Mouse (Mus musculus): ENCODE measurements around the gene Gm20388. TPM values are rescaled to one million over a fixed set of nuclear protein-coding genes. Genes with fewer than 3 reads are reported as not detected.

The Gm20388 gene
- polyA plus RNA-seq, 1 experiment from 2014 or later: not detected

- Histone ChIP-seq H3K4me1 (peaks cover 6% of the 10 kb centered on the region; the same call in 1 of the 2 replicates), H3K4me2 (replicated peaks) (no peak overlapping the region), H3K9me3 (no peaks in the 10 kb centered on the region), H3K27me3 (0 out of 2 replicates have a peak, but pooled peaks cover 4% of the 10 kb centered on the region), H3K4me3 (no peak overlapping the region), H3K27ac (no peak overlapping the region), H3K9ac (no peak overlapping the region), H3K36me3 (no peaks in the 10 kb centered on the region)
- ATAC-seq (ENCODE audit: insufficient number of reproducible peaks, insufficient read depth, low FRiP score, low TSS enrichment): no peak
- WGBS: 54% methylated on average over 15 of the region's 15 CpGs
Measured at GRCm38 (mm10) chr8:120014267-120015023, 103.8 kb downstream of the Gm20388 start.

DNA sequence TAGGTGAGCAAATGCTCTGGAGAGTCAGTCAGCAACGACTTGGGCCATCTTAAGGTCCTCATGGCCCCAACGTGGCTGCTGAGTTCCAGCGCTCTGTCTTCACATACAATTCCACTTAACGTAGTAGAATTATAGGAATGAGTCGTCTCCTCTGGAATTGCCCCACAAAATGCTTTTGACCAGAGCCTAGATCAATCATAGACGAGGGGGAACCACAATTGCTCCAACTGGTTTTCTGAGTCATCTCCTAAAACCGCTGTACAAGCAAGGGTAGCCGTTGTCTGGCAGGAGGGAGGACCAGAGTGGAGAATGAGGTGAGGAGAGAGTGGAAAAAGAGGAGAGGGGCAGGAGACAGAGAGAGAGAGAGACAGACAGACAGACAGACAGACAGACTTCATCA is 105.3 kb downstream of the Gm20388 start:
- Histone ChIP-seq H3K4me2 (replicated peaks) (no peak overlapping the region), H3K4me3 (no peak overlapping the region), H3K9me3 (no peaks in the 10 kb centered on the region), H3K4me1 (peaks cover 8% of the 10 kb centered on the region), H3K9ac (no peak overlapping the region), H3K27ac (no peak overlapping the region), H3K27me3 (0 out of 2 replicates have a peak, but pooled peaks cover 2% of the 10 kb centered on the region), H3K36me3 (no peaks in the 10 kb centered on the region)
- WGBS: 85% methylated on average over 8 of the region's 8 CpGs
- no peak for ATAC-seq (ENCODE audit: insufficient number of reproducible peaks, insufficient read depth, low FRiP score, low TSS enrichment)

DNA sequence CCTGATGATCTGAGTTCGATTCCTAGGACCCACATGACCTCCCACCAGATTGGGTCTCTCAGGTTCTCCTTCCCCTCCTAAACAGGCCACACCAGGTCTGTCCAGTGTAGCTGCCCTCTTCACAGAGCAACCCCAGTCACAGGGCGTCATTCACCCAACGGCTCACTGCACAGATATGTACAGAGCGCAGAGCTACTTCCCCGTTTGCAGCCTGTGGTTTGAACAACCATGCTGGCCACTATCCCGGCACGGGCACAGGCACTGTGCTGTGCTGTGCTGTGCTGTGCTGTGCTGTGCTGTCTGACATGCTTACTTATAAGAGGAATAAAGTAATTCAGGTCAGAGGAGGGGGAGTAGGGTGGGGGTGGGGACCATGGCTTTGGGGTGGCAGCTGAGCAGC is 105.8 kb downstream of the Gm20388 start:
- 82% methylated on average over 7 of the region's 7 CpGs for WGBS
- Histone ChIP-seq H3K9me3 (no peaks in the 10 kb centered on the region), H3K4me2 (replicated peaks) (no peak overlapping the region), H3K9ac (no peak overlapping the region), H3K4me3 (no peak overlapping the region), H3K4me1 (peaks cover 10% of the 10 kb centered on the region), H3K27me3 (no peaks in the 10 kb centered on the region), H3K36me3 (no peaks in the 10 kb centered on the region), H3K27ac (no peak overlapping the region)
- ATAC-seq (ENCODE audit: insufficient number of reproducible peaks, insufficient read depth, low FRiP score, low TSS enrichment): no peak

GRCm38 (mm10) chr8:120017349-120017748 is 106.7 kb downstream of the Gm20388 start:
- WGBS: 90% methylated on average over 13 of the region's 13 CpGs
- no peaks in the 10 kb centered on the region for H3K9me3 ChIP-seq

GRCm38 (mm10) chr8:120017786-120018185 is 107.1 kb downstream of the Gm20388 start:
- no peak overlapping the region for H3K4me2 ChIP-seq (replicated peaks)
- peaks cover 10% of the 10 kb centered on the region for H3K4me1 ChIP-seq
- no peaks in the 10 kb centered on the region for H3K9me3 ChIP-seq
- H3K4me3 ChIP-seq: no peak overlapping the region
- H3K27me3 ChIP-seq: no peaks in the 10 kb centered on the region
- 93% methylated on average over 6 of the region's 6 CpGs for WGBS
- H3K36me3 ChIP-seq: no peaks in the 10 kb centered on the region
- ATAC-seq (ENCODE audit: insufficient number of reproducible peaks, insufficient read depth, low FRiP score, low TSS enrichment): no peak
- H3K9ac ChIP-seq: no peak overlapping the region
- no peak overlapping the region for H3K27ac ChIP-seq

More at GRCm38 (mm10) chr8:120017349-120017748, 106.7 kb downstream of the Gm20388 start:
- Histone ChIP-seq H3K27me3 (no peaks in the 10 kb centered on the region), H3K4me3 (no peak overlapping the region), H3K27ac (no peak overlapping the region), H3K4me1 (peaks cover 10% of the 10 kb centered on the region), H3K4me2 (replicated peaks) (no peak overlapping the region), H3K36me3 (no peaks in the 10 kb centered on the region), H3K9ac (no peak overlapping the region)
- ATAC-seq (ENCODE audit: insufficient number of reproducible peaks, insufficient read depth, low FRiP score, low TSS enrichment): no peak

GRCm38 (mm10) chr8:120018379-120018778 is 107.7 kb downstream of the Gm20388 start:
- Histone ChIP-seq H3K4me3 (no peak overlapping the region), H3K4me2 (replicated peaks) (no peak overlapping the region), H3K27me3 (no peaks in the 10 kb centered on the region), H3K9ac (no peak overlapping the region), H3K4me1 (peaks cover 10% of the 10 kb centered on the region), H3K27ac (no peak overlapping the region), H3K9me3 (no peaks in the 10 kb centered on the region), H3K36me3 (no peaks in the 10 kb centered on the region)
- WGBS: 85% methylated on average over 6 of the region's 6 CpGs
- ATAC-seq (ENCODE audit: insufficient number of reproducible peaks, insufficient read depth, low FRiP score, low TSS enrichment): no peak

DNA sequence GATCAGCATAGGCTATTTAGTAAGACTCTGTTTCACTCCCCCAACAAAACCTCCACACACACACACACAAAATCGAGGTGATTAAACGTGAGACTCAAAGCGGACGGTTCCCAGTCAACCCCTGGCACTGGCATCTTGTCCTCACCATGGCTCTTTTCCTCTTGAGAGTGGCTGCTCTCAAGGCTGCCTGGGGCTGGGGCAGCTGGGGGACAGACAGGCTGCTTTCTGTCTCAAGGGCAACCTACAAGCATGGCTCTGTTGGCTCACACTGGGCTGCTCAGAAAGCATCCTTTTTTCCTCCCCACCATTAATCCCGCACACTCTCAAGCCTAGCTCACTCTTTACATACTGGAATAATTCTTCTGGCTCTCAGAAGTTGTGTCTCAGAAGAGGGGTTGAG is 108.7 kb downstream of the Gm20388 start:
- Histone ChIP-seq H3K27ac (no peak overlapping the region), H3K4me2 (replicated peaks) (no peak overlapping the region), H3K9me3 (no peaks in the 10 kb centered on the region), H3K27me3 (no peaks in the 10 kb centered on the region), H3K4me1 (peaks cover 8% of the 10 kb centered on the region), H3K36me3 (no peaks in the 10 kb centered on the region), H3K4me3 (no peak overlapping the region), H3K9ac (no peak overlapping the region)
- no peak for ATAC-seq (ENCODE audit: insufficient number of reproducible peaks, insufficient read depth, low FRiP score, low TSS enrichment)
- WGBS: 85% methylated on average over 5 of the region's 5 CpGs

GRCm38 (mm10) chr8:120020298-120020697 is 109.7 kb downstream of the Gm20388 start:
- 71% methylated on average over 7 of the region's 7 CpGs for WGBS
- Histone ChIP-seq H3K36me3 (no peaks in the 10 kb centered on the region), H3K27me3 (no peaks in the 10 kb centered on the region), H3K27ac (no peak overlapping the region), H3K9ac (no peak overlapping the region), H3K4me2 (replicated peaks) (no peak overlapping the region), H3K9me3 (no peaks in the 10 kb centered on the region), H3K4me1 (peaks cover 4% of the 10 kb centered on the region; the same call in 1 of the 2 replicates), H3K4me3 (no peak overlapping the region)
- ATAC-seq (ENCODE audit: insufficient number of reproducible peaks, insufficient read depth, low FRiP score, low TSS enrichment): no peak

- no peak overlapping the region for H3K4me2 ChIP-seq (replicated peaks)
- 92% methylated on average over 5 of the region's 5 CpGs for WGBS
- no peak overlapping the region for H3K4me3 ChIP-seq
- H3K36me3 ChIP-seq: no peaks in the 10 kb centered on the region
- ATAC-seq (ENCODE audit: insufficient number of reproducible peaks, insufficient read depth, low FRiP score, low TSS enrichment): no peak
- no peaks in the 10 kb centered on the region for H3K9me3 ChIP-seq
- H3K4me1 ChIP-seq: no peaks in the 10 kb centered on the region
- no peak overlapping the region for H3K27ac ChIP-seq
- no peak overlapping the region for H3K9ac ChIP-seq
- H3K27me3 ChIP-seq: no peaks in the 10 kb centered on the region
Measured at GRCm38 (mm10) chr8:120026199-120026598, 115.6 kb downstream of the Gm20388 start.

DNA sequence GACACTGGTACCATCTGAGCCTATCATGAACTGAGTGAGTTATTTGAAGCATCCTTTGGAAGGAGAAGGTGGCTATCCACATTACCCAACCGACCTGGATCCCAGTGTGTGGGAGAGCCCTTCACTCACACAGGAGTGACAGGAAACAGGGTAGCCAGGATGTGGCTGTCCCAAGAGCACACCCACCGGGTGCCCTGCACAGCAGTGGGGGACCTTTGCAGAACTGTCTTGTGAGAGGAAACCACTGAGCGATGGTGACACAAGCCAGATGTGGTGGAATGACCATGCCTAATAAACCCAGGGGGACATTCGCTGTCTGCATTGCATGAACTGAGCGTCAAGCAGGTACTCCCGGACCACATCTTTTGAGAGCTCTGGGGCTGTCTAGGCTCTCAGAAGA is 116.3 kb downstream of the Gm20388 start:
- no peak overlapping the region for H3K4me2 ChIP-seq (replicated peaks)
- no peaks in the 10 kb centered on the region for H3K36me3 ChIP-seq
- no peaks in the 10 kb centered on the region for H3K27me3 ChIP-seq
- H3K27ac ChIP-seq: no peak overlapping the region
- H3K9me3 ChIP-seq: no peaks in the 10 kb centered on the region
- WGBS: 80% methylated on average over 6 of the region's 6 CpGs
- no peak overlapping the region for H3K4me3 ChIP-seq
- no peak for ATAC-seq (ENCODE audit: insufficient number of reproducible peaks, insufficient read depth, low FRiP score, low TSS enrichment)
- H3K9ac ChIP-seq: no peak overlapping the region
- no peaks in the 10 kb centered on the region for H3K4me1 ChIP-seq

GRCm38 (mm10) chr8:120030447-120030846 is 119.8 kb downstream of the Gm20388 start:
- Histone ChIP-seq H3K27ac (no peak overlapping the region), H3K9ac (no peak overlapping the region), H3K9me3 (no peaks in the 10 kb centered on the region), H3K27me3 (no peaks in the 10 kb centered on the region), H3K36me3 (no peaks in the 10 kb centered on the region), H3K4me1 (no peaks in the 10 kb centered on the region), H3K4me2 (replicated peaks) (no peak overlapping the region), H3K4me3 (no peak overlapping the region)
- no peak for ATAC-seq (ENCODE audit: insufficient number of reproducible peaks, insufficient read depth, low FRiP score, low TSS enrichment)
- 63% methylated on average over 5 of the region's 5 CpGs for WGBS

- H3K9me3 ChIP-seq: no peaks in the 10 kb centered on the region
- 75% methylated on average over 5 of the region's 5 CpGs for WGBS
- H3K4me2 ChIP-seq (replicated peaks): no peak overlapping the region
- ATAC-seq (ENCODE audit: insufficient number of reproducible peaks, insufficient read depth, low FRiP score, low TSS enrichment): no peak
- no peak overlapping the region for H3K9ac ChIP-seq
- no peak overlapping the region for H3K27ac ChIP-seq
- H3K4me1 ChIP-seq: peaks cover 5% of the 10 kb centered on the region
- H3K27me3 ChIP-seq: no peaks in the 10 kb centered on the region
- no peak overlapping the region for H3K4me3 ChIP-seq
- no peaks in the 10 kb centered on the region for H3K36me3 ChIP-seq
Measured at GRCm38 (mm10) chr8:120032549-120033208, 122.0 kb downstream of the Gm20388 start.
